Mouse (Mus musculus) fibroblast of lung, adult 2 months (primary cell): ENCODE measurements around the gene Snx32.

Experiments
- DNase-seq: peaks from one replicate; pipeline ENCODE4 v3.0.0-alpha.2; 2011; ENCODE audit warnings: low read depth

The Snx32 gene

DNA sequence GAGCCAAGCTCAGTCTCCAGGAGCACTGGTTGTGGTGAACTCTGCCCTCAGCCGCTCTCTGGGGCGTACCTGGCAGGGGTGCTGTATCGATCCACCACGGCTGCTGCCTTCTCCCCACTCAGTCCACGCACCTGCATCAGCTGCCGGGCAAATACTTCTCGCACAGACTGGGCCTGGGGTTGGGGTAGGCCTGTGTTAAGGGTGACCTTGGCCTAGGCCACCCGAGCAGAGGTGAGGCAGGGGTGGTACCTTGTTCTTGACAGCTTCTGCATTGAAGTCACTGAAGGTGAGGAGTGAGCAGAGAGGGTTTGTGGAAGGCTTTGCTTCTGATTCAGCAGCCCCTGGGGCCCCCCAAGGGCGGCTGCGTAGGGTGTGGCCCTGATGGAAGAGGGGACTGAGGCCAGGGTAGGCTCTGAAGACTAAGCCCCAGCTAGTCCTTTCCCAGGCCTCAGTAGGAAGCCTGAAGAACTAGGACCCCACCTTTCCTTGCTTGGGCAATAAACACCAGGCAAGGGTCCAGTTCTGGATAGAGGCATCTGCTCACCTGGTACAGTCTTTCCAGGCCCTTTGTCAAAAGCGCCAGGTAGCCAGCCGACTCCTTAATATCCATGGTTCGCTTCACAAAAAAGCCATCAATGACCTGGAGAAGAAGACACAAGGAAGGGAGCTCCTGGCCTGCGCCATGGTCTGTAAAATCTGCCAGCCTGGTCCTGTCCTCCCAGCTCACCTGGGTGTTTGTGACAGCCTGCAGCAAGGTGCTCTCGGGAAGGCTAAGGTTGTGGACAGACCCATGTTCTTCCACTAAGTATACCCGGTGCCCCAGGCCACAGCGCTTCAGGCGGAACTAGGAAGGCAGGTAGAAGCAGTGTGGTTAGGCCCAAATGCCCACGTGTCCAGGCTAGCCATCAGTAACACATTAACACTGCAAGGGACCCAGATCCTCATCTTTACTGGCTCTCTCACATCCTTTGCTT lies 26.7 kb downstream of the Snx32 start:
- DNase-seq, result no peak

DNA sequence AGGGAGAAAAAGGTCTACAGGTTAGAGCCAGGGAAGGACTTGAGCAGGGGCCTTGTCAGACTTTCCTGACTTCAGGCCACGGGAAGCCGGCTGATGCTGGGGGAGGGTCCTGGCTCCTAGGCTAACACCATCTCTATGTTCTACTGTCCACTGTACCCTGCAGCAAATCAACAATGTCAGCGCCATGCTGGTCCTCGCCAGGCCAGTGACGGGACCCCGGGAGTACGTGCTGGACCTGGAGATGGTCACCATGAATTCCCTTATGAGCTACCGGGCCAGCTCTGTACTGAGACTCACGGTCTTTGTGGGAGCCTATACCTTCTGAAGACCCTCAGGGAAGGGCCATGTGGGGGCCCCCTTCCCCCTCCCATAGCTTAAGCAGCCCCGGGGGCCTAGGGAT lies 28.9 kb downstream of the Snx32 start:
- DNase-seq, result no peak

DNA sequence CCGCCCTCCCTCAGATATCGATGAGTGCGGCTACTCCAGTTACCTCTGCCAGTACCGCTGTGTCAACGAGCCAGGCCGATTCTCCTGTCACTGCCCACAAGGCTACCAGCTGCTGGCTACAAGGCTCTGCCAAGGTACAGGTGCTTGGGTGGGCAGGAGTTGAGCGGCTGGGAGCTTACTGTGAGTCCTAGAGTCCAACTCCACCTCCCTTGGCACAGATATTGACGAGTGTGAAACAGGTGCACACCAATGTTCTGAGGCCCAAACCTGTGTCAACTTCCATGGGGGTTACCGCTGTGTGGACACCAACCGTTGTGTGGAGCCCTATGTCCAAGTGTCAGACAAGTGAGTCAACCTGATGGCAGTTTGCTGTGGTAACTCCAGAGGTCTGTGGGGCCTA lies 30.3 kb downstream of the Snx32 start:
- no peak for DNase-seq

DNA sequence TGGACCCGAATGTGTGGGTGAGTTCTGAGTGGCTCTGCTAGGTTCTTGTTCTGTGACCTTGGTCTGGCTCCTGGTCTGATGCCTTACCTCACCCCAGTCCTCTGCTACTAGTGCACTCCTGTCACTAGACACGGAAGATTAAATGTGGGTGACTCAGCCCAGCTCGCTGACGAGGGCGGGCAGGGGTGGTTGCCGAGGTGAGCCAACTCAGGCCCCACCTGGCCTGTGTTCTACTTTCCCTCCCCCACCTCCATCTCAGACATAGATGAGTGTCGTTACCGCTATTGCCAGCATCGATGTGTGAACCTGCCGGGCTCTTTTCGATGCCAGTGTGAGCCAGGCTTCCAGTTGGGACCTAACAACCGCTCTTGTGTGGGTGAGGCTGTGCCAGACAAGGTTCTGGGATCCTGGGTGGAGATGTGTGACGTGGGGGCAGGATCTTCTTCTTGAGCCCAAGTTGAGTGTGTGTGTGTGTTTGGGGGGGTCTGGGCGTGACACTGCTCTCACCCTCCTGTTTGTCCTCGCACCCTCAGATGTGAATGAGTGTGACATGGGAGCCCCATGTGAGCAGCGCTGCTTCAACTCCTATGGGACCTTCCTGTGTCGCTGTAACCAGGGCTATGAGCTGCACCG lies 32.6 kb downstream of the Snx32 start:
- no peak for DNase-seq

DNA sequence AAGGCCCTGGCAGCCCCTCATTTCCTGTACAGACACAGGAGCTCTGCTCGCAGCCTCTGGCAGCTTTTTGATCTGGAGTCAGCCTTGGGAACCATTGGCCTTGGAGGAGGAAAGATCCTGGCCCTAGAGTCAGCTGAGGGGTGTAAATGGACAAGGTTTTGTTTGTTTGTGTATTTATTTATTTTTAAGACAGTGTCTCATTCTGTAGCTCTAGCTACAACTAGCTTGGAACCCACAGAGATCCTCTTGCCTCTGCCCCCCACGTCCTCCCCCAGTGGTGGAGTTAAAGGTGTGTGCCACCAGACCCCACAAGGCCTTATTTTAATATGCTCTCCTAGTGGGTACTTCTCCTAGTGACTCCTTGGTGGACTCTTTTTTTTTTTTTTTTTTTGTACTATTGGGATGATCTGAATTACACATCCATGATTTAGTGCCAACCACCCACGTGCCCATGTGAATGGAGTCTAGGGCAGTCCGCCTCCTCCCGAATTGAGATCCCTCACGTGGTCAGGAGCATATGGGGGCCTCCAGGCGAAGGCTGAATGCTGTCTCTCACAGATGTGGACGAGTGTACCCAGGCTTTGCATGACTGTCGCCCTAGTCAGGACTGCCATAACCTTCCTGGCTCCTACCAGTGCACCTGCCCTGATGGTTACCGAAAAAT lies 33.2 kb downstream of the Snx32 start:
- DNase-seq, result no peak

DNA sequence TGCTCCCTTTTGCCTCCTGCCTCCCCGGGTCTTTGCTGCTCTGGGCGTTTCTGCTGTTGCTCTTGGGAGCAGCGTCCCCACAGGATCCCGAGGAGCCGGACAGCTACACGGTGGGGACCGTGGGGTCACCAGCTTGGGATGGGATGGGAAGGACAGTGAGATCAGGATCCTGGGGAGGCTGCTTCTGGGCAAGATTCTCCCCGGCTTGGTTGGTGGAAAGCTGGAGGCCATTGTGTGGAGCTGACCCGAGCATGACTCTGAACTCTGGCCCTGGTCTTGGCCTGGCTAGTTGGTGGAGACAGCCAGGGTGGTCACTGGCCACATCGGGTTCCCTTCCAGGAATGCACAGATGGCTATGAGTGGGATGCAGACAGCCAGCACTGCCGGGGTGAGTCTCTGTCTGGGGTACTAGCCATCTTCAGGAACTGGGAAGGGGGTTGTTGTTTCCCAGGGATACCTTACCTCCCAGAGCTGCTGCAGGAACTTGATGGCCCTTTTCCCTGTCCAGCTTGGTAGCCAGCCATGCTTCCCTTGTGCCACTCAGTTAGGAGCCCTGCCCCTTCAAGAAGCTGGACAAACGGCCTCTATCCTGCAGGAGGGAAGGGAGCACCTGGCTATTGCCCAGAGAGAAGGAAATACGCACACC lies 35.1 kb downstream of the Snx32 start:
- no peak for DNase-seq

DNA sequence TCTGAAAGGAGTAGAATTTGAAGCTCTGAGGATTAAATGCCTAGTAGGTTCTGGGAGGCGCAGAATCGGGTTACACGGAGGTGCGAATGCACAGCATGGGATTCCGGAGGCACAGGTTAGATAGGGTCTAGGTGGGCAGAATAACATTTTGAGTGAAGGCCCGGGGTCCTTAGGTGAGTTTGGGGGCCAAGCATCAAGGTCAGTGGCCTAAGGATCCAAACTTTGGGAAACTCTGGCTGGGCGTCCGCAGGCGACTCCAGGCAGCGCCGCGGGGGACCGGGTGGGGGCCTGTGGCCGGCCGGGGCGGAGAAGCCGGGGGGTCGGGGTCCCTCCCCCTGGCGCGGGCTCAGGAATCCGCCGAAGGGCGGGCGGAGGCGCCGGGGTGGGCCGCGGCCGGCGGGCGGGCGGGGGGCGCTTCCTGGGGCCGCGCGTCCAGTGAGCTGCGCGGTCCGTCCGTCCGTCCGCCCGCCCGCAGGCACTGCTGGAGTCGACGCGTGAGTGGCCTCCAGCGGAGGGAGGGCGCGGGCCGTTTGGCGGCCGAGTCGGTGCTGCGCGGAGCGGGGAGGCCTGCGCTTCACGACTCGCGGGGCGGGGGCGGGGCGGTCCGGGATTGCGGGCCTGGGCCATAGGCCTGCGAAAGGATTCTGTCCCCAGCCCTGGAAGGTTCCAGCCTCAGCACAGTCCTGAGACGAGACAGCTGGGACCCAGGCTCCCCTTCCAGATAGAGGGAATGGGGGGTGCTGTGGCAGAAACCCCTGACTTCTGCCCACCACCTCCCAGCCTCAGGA lies 35.9 kb downstream of the Snx32 start:
- DNase-seq, result no peak

DNA sequence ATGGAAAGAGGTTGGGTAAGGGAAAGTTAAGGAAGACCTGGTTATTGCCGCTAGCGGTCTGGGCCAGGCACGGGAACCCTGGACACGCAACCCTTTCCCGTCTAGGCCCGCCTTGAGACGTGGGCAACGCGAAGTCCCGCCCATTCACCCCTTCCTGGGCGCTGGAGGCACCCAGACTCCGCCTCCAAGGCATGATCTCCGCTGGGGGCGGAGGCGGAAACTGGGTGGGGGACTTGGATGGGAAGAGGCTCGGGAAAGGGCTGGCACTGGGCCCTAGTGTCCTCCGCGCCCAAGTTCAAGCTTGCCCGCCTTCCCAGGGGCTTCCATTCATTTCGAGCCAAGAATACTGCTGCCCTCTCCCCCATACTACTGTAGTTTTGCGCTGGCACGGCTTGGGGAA lies 36.6 kb downstream of the Snx32 start, which contains the start of gene Efemp2:
Gene Efemp2 (plus strand): TSS at position 235 of the 400 bp plus-strand sequence.
- peak; percentile 68 for DNase-seq

DNA sequence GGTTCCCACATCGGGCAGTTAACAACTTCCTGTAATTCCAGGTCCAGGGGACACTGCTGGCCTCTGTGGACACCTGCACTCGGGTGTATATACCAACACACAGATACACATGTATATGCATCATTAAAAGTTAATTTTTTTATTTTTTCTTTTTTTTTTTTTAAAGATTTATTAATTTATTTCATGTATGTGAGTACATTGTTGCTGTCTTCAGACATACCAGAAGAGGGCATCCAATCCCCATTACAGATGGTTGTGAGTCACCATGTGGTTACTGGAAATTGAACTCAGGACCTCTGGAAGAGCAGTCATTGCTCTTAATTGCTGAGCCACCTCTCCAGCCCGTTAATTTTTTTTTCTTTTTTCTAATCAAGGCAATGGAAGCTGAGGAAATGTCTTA lies 37.5 kb downstream of the Snx32 start:
- DNase-seq, result no peak

DNA sequence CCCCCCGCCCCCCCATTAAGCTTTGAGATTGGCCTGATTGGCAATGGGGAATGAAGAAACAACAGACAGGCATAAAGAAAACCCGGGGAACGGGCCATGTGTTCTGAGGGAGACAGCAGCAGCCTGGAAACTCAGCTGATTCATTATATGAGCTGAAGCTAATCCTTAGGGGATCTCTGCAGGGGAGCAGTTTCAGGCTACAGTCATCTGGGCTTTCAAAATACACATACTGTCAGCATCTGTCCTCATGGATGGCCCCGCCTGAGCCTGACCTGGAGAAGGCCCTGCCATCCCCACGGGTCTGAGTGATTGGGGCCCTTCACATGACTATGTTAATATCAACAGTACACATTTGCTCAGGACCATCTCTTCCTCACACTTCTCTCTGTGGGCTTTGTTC lies 38.5 kb downstream of the Snx32 start:
- no peak for DNase-seq

DNA sequence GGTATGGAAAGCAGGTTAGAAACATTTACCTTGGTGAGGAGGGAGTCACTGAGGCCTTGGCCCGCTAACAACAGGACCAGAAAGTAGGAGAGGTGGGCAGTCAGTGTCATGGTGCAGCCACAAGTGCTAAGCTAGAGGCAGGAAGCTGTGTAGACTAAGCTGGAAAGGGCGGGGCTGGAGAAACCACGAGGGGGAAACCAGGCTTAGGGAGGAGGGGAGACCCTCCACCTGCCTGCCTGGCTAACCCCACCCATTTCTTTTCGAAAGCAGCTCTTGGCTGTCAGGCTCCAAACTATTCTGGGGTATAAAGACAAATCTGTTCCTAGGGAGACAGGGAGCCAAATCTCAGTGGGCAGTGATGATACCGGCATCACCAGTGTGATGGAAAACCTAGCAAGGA lies 42.0 kb downstream of the Snx32 start, which contains the start of gene Ctsw:
Gene Ctsw (minus strand): TSS at position 134 of the 400 bp plus-strand sequence.
- DNase-seq, result no peak

DNA sequence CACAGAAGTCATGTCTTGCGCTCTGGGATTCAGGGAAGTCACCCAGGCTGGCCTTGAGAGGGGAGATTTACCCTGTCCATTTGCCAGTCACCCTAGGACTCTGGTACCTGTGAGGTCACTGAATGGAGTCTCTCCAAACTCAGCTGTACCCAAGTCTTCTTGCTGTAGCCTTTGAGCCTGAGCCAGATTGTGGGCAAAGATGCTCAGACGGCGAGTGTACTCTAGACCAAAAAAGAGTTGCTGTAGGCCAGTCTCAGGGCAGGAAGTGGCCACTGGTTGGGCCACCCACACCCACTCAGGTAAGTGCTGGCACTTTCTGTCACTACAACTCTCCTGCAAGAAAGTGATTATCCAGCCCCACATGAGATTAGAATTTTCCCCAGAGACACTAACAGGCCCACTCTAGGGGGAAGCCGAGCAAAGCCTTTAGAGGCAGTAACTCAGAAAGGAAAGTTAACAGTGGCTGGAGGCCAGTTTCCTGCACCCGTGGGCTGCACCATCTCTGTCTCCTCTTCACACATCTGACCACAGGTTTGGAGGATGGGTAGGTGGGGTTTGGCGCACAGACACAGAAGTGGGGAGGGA lies 43.3 kb downstream of the Snx32 start:
- no peak for DNase-seq

DNA sequence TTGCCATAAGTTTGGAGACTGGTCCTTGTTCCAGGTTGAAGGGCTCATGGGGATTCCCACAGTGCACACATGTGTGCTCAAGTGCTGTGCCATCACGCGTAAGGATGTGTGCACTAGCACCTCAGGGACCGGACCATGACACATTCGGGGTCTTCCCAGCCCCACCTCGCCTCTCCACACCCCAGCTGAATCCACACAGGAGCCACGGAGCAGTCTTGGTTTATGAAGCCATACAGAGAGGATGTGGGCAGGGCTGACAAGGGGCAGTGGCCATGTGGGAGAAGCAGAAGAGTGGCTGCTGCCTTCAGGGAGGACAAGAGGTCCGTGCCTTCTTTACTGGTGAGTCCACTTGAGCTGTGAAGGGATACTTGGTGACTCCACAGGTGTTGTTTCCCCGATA lies 45.3 kb downstream of the Snx32 start:
- DNase-seq, result no peak

DNA sequence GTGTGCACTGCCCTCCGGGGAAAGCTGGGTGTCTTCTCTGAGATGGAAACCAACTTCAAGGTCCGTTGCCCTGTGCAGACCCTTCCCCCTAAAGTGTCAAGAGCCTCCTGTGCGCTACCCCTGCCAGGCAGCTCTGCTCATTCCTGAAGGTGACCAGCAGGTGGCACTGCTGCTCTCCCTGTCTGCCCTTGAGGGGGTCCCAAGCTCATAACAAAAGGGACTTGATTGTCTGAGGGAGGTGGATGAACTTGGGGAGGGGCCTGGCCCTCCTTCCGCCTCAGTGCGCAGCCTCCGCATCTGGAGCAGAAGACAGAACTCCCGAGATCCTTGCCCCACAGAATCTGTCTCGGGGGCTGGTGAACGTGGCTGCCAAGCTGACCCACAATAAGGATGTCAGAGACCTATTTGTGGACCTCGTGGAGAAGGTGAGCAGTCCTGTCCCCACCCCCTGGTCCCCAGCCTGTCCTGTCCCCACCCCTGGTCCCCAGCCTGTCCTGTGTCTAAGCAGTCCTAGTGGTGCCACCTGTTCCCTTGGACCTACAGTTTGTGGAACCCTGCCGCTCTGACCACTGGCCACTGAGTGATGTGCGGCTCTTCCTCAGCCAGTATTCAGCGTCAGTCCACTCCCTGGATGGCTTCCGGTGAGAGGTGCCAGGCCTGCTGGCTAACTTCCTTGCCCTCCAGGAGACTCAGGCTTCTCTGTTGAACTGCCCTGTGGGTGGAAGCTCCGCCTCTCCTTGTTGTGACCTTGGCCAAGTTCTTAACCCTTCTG lies 46.4 kb downstream of the Snx32 start:
- no peak for DNase-seq

DNA sequence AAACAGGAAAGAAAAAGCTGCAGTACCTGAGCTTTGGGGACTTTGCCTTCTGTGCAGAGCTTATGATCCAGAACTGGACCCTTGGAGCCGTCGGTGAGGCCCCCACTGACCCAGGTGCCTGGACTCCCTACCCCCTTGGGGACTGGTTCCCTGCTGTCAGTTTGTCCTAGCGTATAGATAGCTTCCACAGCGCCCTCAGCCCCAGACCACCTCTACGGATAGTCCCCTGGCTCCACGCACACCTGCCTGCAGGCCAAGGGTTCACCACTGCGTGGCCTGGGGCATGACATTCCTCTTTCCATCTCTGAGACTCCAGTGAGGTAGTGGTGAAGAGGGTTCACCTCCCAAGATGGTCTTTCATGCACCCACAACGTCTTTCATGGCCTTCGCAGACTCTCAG lies 47.1 kb downstream of the Snx32 start:
- no peak for DNase-seq

DNA sequence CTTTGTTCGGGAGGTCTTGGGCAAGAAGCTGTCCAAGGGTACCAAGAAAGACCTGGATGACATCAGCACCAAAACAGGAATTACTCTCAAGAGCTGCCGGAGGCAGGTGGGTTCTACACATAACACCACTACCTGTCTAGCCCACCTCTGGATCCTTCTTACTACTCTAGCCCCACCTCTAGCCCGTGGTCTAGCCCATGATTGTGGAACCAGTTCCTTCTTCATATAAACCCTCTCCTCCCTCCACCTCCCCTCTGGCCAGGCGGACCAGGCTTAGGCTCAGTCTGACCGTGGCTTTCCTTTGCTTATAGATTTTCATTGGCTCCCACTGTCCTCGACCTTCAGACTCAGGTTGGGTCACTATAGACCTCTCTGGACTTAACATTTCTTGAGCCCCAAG lies 48.9 kb downstream of the Snx32 start:
- no peak for DNase-seq

DNA sequence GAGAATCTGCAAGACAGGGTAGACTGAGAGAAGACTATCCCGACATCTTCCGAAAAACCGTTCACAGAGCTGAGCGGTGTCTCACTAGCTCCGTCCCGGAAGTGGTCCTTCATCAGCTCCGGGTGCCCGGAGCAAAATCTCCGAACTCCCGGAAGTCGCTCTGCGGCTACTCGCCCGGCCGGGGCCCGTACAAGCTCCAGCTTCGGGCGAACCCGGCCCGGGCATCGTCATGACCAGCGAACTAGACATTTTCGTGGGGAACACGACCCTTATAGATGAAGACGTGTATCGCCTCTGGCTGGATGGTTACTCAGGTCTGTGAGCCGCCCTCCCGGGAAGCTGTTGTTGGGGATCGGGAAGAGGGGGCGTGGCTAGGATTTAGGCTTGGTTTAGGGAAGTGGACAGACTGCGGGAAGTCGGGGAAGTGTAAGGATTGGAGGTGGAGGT lies 49.9 kb downstream of the Snx32 start, which contains the start of gene Fibp:
Gene Fibp (plus strand): TSS at position 151 of the 447 bp plus-strand sequence.
- peak; percentile 70 for DNase-seq

DNA sequence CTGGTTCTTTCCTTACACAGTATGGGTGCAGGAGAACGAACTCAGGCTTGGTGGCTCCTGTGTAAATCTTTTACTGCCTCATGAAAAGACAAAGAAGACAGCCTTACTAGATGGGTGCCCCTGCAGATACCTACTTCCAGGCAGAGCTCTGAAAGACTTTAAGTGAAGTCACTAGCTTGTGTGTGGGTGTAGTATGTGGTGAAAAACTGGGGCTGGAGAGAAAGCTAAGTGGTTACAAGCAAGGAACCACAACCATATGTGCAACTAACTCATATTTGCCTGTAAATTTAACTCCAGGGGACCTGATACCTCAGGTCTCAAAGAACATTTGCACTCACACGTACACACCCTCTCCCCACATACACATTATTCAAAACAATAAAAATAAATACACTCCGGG lies 50.4 kb downstream of the Snx32 start:
- no peak for DNase-seq

DNA sequence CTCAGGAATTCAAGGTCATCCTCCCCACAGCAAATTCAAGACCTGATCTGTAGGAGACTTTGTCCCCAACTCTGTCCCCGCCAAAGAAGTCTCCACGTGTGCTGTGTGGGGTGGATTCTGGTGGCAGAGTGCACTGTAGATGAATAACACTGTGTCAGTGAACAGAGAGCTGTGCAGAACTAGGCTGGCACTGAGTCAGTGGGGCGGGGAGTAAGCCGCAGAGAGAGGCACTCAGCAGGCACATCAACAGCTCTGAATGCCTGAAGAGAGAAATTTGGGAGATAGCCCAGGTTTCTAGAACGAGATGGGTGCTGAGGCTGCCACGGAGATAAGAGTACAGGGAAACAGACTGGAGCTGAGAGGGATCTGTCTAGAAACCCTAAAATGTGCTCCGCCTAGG lies 51.3 kb downstream of the Snx32 start:
- no peak for DNase-seq
